Mouse (Mus musculus) ES-Bruce4 (cell line): ENCODE measurements around the gene Oprd1.

ENCODE experiments used
- CTCF ChIP-seq: IDR thresholded peaks from one replicate; pipeline ENCODE4 v1.8.1; 2011; ENCODE audit warnings: low read depth, low read length
- POLR2A ChIP-seq: IDR thresholded peaks from one replicate; pipeline ENCODE4 v1.8.1; 2011; ENCODE audit warnings: low read length; ENCODE audit not compliant: insufficient read depth

DNA sequence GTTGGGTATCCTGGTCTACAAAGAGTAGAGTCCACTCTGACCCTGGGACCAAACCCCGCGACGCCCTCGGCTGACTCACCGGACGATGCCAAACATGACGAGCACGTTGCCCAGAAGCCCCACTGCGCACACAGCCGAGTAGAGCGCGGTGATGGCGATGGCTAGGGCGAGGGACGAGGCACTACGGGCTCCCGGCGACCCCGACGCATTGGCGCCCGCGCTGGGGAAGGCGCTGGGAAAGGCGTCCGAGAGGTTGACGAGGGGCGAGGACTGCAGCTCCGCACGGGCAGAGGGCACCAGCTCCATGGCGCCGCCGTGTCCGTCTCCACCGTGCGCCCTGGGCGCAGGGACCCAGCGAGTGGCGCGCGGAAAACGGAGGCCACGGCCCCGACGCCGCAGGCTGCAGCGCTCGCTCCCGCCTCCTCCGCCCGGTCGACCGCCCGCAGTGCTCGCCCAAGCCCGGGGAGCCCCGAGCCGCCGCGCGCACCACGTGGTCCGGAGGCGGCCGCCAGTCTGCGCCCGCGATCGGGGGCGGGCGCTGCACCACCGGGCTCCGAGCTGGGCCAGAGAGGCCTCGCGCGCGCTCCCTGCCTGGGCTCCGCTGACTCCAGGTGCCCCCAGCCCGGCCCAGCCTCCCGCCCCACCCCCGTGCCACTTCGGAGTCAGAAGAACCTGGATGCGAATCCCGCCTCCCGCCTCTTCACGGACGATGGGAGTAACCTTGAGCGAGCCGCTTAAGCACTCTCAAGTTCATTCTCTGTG is at the start of gene Oprd1:
- no peak for TF ChIP-seq POLR2A
- TF ChIP-seq CTCF: no peak
